Mouse (Mus musculus): ENCODE measurements around the gene Arhgap21.

DNA sequence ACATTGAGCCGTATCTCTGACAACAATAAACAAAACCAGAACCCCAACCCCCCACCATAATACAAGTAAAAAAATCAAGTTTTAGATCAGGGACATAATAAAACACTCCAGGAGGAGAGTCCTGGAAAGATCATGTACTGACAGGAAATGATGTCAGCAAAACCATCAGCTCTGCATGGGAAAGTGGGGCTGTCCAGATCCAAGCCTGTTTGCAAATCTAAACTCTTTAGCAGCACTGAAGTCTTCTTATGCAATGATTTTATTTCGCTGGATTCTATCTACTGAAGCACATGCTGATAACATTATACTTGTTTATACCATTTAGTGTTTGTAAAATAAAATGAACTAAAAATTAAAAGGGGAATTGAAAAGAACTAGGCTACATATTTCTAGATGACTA lies 104.1 kb downstream of the Arhgap21 start:
- TF ChIP-seq CTCF (IDR thresholded peaks at IDR 0.05; ENCODE audit: insufficient read depth, low read length) (no peak), POLR2A (IDR thresholded peaks at IDR 0.05; ENCODE audit: borderline replicate concordance, extremely low read depth, low read depth, low read length) (no peak)

Data from lung, adult 2 months (tissue).